Mouse (Mus musculus) embryonic facial prominence, embryonic 13.5 days (tissue): ENCODE results near the gene Ankrd66. TPM values are rescaled to one million over a fixed set of nuclear protein-coding genes. Genes with fewer than 3 reads are reported as not detected.

Experiments
- ATAC-seq: fragments of 200-750 bp; cut with Nextera tagmentation; 2 replicates; pipeline ENCODE4 v1.8.0; 2017; ENCODE audit warnings: low read depth; ENCODE audit not compliant: insufficient number of reproducible peaks, insufficient read depth, low FRiP score, low TSS enrichment
- H3K27ac ChIP-seq: fragments of 300-500 bp; sonication (generic); 2 replicates; pipeline ENCODE4 v1.5.1; 2015; ENCODE audit warnings: moderate library complexity, mild to moderate bottlenecking, inconsistent platforms
- H3K27me3 ChIP-seq: fragments of 300-500 bp; sonication (generic); 2 replicates; pipeline ENCODE4 v1.6.1; 2015; ENCODE audit warnings: mild to moderate bottlenecking, inconsistent platforms
- H3K36me3 ChIP-seq: fragments of 300-500 bp; sonication (generic); 2 replicates; pipeline ENCODE4 v1.6.1; 2015; ENCODE audit warnings: mild to moderate bottlenecking, inconsistent platforms
- H3K4me1 ChIP-seq: fragments of 300-500 bp; sonication (generic); 2 replicates; pipeline ENCODE4 v1.6.1; 2015; ENCODE audit warnings: inconsistent platforms
- H3K4me2 ChIP-seq: fragments of 300-500 bp; sonication (generic); 2 replicates; pipeline ENCODE4 v1.6.1; 2015; ENCODE audit warnings: moderate library complexity, mild to moderate bottlenecking, inconsistent platforms
- H3K4me3 ChIP-seq: fragments of 300-500 bp; sonication (generic); 2 replicates; pipeline ENCODE4 v1.5.1; 2015; ENCODE audit warnings: mild to moderate bottlenecking, inconsistent platforms
- H3K9ac ChIP-seq: fragments of 300-500 bp; sonication (generic); 2 replicates; pipeline ENCODE4 v1.6.1; 2015; ENCODE audit warnings: mild to moderate bottlenecking, inconsistent platforms
- H3K9me3 ChIP-seq: fragments of 300-500 bp; sonication (generic); 2 replicates; pipeline ENCODE4 v1.6.1; 2016; ENCODE audit warnings: inconsistent platforms
- WGBS: fragments of 180-500 bp; shearing (Covaris S2); methylation state at CpG from one replicate; pipeline ENCODE4 v1.1.7; 2015; ENCODE audit warnings: mixed read lengths; 5-methylcytosine and 5-hydroxymethylcytosine counted together
- polyA plus RNA-seq: library from polyadenylated mRNA; unstranded; fragments of >200 nt; fragmentation: Nextera tagmentation; extraction: Ambion mirVana; gene quantifications from 2 replicates; pipeline ENCODE4 v1.2.1, GENCODE M21; 2015

The Ankrd66 gene
- polyA plus RNA-seq, 1 experiment from 2014 or later: not detected

DNA sequence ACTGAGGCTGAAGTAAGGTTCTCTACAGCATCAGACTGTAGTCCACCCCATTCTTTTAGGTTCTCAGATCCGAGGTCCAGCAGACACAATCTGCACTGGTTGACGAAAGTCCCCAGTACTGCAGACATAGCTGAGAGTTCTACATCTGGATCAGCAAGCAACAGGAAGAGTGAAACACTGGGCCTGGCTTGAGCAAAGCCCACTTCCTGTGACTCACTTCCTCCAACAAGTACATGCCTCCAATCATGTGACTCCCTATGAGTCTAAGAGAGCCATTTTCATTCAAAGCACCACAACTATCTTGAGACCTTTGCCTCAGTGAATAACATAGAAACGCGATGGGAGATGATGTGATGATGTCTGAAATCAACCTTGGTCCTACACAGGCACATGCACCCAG, 12.2 kb downstream of the Ankrd66 start:
- 93% methylated on average over 4 of the region's 4 CpGs for WGBS
- Histone ChIP-seq H3K36me3 (no peaks in the 10 kb centered on the region), H3K27ac (no peak overlapping the region), H3K4me2 (no peak overlapping the region), H3K9ac (no peak overlapping the region), H3K27me3 (no peaks in the 10 kb centered on the region), H3K9me3 (no peaks in the 10 kb centered on the region), H3K4me3 (no peak overlapping the region), H3K4me1 (peaks cover 9% of the 10 kb centered on the region)
- no peak for ATAC-seq

DNA sequence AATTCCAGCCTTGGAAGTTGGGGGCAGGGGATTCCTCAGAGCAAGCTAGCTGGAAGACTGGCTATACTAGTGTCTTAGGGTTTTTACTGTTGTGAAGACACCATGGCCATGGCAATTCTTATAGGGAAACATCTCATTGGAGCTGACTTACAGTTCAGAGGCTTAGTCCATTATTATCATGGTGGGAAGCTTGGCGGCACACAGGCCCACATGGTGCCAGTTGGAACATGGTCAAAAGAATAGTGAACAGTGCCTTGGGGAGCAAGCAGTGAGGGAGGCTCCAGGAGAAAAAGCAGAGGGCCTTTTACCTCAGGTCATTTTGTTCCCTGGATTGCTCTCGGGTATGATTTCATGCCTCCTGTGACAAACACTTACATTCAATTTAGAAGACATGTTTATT, 12.9 kb downstream of the Ankrd66 start:
- WGBS: 69% methylated on average over 2 of the region's 2 CpGs
- Histone ChIP-seq H3K27ac (no peak overlapping the region), H3K9ac (no peak overlapping the region), H3K4me1 (peaks cover 9% of the 10 kb centered on the region), H3K4me2 (no peak overlapping the region), H3K9me3 (no peaks in the 10 kb centered on the region), H3K36me3 (no peaks in the 10 kb centered on the region), H3K4me3 (no peak overlapping the region), H3K27me3 (no peaks in the 10 kb centered on the region)
- ATAC-seq: no peak

DNA sequence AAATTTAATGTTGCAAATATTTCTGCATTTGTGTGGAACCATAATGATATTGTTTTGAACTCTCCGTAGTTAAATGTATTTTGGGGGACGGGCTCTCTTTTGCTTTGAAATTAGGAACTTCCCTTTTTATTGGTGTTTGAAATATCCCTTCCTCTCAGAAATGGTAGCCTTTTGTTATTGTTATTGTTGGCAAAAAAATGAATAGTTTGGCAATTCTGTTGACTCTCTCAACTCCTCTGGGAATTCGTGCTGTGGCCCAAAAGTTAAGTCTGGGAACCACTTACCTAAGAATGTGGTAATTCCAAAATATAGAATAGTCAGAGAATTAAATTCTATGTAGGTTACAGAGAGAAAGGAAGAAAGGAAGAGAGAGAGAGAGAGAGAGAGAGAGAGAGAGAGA, 23.3 kb downstream of the Ankrd66 start:
- Histone ChIP-seq H3K4me2 (no peak overlapping the region), H3K9ac (no peak overlapping the region), H3K36me3 (no peaks in the 10 kb centered on the region), H3K9me3 (no peaks in the 10 kb centered on the region), H3K4me1 (no peaks in the 10 kb centered on the region), H3K27me3 (peaks cover 9% of the 10 kb centered on the region; the same call in 1 of the 2 replicates), H3K27ac (no peak overlapping the region), H3K4me3 (no peak overlapping the region)
- WGBS: 82% methylated on average over 3 of the region's 3 CpGs
- ATAC-seq: no peak

DNA sequence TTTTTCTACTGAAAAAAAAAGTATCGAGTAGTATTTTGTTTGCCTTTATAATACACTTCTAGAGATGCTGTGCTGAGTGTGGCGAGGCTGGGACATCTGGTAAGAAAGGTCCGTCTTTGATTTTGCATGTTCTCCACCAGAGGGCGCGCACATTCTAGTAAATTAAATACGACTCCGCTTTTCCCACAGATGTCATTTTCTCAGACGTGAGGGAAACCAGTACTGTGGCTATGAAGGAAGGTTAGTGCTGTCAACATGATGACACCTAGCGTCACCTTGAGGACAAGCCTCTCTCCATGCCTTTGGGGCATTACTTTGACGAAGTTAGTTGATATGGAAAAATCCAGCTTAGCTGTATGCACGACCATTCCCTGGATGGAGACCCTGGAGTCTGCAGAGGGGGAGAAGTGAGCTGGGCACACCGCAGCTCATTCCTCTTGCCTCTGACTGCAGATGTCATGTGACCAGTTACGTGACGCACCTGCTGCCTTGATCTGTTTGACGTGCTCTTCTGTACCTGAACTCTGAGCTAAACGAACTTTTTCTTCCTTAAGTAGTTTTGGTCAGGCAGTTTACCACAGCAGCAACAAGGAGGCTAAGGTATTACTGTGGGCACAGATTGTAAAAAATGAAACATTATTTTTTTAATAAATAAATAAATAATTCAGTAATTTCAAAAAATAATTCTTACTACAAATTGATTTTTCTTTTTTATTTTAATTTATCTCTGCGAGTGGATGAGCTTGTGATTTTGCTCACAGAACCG, 24.6 kb downstream of the Ankrd66 start:
- no peak overlapping the region for H3K9ac ChIP-seq
- no peak for ATAC-seq

DNA sequence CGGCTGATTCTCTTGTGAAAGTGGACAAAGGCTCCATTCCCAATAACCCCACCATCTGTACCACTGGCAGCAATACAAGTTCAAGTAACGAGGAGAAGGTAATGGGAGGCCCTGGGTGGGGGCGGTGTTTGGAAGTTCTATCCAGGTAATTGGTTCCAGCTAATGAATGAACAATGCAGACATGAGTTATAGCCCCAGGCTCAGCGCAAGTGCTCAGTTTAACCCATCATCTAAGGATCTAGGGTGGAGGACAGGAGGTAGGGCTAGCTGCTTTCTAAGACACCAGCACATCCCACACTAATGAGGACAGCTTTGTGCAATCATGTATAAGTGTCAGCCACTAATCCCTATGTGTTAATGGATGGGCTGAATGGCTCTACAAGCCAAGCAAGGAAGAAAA, 32.7 kb downstream of the Ankrd66 start:
- no peaks in the 10 kb centered on the region for H3K27me3 ChIP-seq
- 44% methylated on average over 4 of the region's 4 CpGs for WGBS
- ATAC-seq: no peak

More for the DNA sequence above, 24.6 kb downstream of the Ankrd66 start:
- WGBS: 27% methylated on average over 18 of the region's 18 CpGs
- H3K27me3 ChIP-seq: peaks cover 9% of the 10 kb centered on the region; the same call in 1 of the 2 replicates
- no peak overlapping the region for H3K27ac ChIP-seq
- H3K4me1 ChIP-seq: no peaks in the 10 kb centered on the region
- H3K4me3 ChIP-seq: no peak overlapping the region
- no peak overlapping the region for H3K4me2 ChIP-seq
- H3K9me3 ChIP-seq: 0 out of 2 replicates have a peak, but pooled peaks cover 5% of the 10 kb centered on the region
- no peaks in the 10 kb centered on the region for H3K36me3 ChIP-seq

DNA sequence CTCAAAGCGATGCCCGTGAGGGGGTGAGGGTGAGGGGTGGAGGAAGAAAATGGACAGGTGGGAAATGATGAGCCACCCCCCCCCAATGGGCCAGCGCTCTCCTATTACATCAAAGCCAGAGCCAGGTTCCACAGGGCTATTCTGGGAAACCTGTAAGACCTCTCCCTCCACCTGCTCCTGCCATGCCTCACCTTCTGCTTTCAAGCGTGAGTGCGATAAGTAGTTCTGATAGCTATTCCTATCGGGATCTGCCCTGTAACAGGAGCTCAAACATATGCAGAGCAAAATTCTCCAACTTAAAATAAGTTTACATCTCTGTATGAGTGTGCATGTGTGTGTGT, 38.9 kb downstream of the Ankrd66 start:
- Histone ChIP-seq H3K4me3 (no peak overlapping the region), H3K9ac (no peak overlapping the region), H3K36me3 (no peaks in the 10 kb centered on the region), H3K9me3 (no peaks in the 10 kb centered on the region), H3K4me2 (no peak overlapping the region), H3K27me3 (no peaks in the 10 kb centered on the region), H3K4me1 (no peaks in the 10 kb centered on the region), H3K27ac (no peak overlapping the region)
- WGBS: 66% methylated on average over 6 of the region's 6 CpGs
- ATAC-seq: no peak

More for the DNA sequence above, 32.7 kb downstream of the Ankrd66 start:
- Histone ChIP-seq H3K4me3 (no peak overlapping the region), H3K27ac (no peak overlapping the region), H3K36me3 (no peaks in the 10 kb centered on the region), H3K9me3 (0 out of 2 replicates have a peak, but pooled peaks cover 5% of the 10 kb centered on the region), H3K9ac (no peak overlapping the region), H3K4me1 (no peaks in the 10 kb centered on the region), H3K4me2 (no peak overlapping the region)

DNA sequence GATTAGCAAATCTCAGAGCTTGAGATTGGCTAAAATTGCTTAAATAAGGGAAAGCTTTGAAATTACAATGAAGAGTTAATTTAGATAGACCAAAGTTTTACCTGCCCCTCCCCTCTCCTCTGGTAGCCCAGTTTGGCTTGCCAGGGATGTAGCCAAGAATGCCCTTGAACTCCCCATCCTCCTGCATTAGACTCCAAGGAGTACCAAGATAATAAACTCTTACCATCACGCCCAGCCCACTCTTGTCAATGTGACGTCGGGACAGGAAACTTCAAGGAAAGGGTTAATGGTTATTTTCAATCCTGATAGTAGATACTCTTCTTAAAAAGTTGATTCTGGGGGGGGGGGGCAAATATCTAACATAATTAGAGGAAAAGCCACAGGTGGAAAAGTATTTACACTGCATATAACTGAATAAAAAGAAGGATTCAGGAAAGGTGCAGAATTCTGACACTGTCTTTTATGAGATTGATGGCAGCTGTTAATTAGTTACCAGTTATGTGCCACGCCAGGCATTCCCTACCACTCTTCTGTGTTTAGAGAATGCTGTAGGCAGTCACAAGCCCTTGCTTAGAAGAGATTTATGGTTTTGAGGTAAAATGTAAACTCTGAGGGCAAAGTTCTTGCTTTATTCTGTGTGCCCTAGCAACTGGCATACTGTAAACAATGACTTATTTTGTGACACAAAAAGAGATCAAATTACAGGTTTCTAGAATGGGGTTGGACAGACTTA, 39.4 kb downstream of the Ankrd66 start:
- WGBS: 69% methylated on average over 4 of the region's 4 CpGs

DNA sequence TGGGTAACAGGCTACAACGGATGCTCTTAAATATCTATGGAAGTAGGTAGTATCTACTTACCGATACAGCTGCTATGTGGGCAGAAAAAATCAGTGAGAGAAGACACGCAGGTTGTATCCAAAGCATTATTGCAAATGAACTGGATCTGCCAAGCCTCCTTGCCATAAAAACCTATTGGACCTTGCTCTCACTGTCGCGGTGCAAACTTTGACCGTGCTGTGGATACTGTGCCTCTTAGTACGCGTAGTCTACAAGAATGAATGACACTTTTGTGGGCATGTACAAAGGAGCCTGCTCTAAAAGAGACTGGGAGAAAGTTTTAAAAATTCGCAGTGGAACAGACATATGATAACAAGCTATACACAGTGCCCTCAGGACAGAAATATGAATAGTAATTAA, 40.8 kb downstream of the Ankrd66 start, which contains the start of gene Mep1a:
TSS of gene Mep1a (minus strand) at position 221 of the 400 bp plus-strand sequence.
- Histone ChIP-seq H3K27ac (no peak within 1 kb of the TSS), H3K4me1 (no peaks in the 10 kb centered on the region), H3K4me3 (no peak within 1 kb of the TSS), H3K36me3 (no peaks in the 10 kb centered on the region), H3K27me3 (no peaks in the 10 kb centered on the region), H3K9ac (no peak within 1 kb of the TSS), H3K4me2 (no peak within 1 kb of the TSS), H3K9me3 (no peaks in the 10 kb centered on the region)
- 87% methylated on average over 9 of the region's 9 CpGs for WGBS
- ATAC-seq: no peak

More for the DNA sequence above, 39.4 kb downstream of the Ankrd66 start:
- no peaks in the 10 kb centered on the region for H3K36me3 ChIP-seq
- no peaks in the 10 kb centered on the region for H3K9me3 ChIP-seq
- no peak overlapping the region for H3K27ac ChIP-seq
- H3K4me3 ChIP-seq: no peak overlapping the region
- H3K27me3 ChIP-seq: no peaks in the 10 kb centered on the region
- H3K4me2 ChIP-seq: no peak overlapping the region
- no peaks in the 10 kb centered on the region for H3K4me1 ChIP-seq
- no peak for ATAC-seq
- no peak overlapping the region for H3K9ac ChIP-seq

DNA sequence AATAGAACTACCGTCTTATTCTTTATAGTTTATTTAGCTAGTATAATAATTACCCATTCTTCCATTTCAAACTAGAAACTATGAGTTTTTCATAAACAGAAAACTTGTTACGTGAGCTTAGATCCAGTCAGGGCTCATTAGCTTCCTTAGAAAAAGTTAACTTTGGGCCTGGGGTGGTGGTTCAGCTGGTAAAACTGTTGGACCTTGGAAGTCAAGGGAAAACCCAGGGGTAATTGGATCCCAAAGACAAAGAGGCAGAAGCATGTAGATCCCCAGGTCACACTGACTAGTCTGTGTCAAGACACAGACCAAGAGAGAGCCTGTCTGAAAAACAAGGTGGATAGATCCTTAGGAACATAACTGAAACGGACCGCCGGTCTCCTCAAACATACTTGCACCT, 41.8 kb downstream of the Ankrd66 start:
- H3K4me1 ChIP-seq: no peaks in the 10 kb centered on the region
- H3K9me3 ChIP-seq: no peaks in the 10 kb centered on the region
- no peaks in the 10 kb centered on the region for H3K36me3 ChIP-seq
- H3K4me2 ChIP-seq: no peak overlapping the region
- no peaks in the 10 kb centered on the region for H3K27me3 ChIP-seq
- no peak overlapping the region for H3K9ac ChIP-seq
- H3K27ac ChIP-seq: no peak overlapping the region
- H3K4me3 ChIP-seq: no peak overlapping the region
- ATAC-seq: no peak
- 91% methylated on average over 5 of the region's 5 CpGs for WGBS

DNA sequence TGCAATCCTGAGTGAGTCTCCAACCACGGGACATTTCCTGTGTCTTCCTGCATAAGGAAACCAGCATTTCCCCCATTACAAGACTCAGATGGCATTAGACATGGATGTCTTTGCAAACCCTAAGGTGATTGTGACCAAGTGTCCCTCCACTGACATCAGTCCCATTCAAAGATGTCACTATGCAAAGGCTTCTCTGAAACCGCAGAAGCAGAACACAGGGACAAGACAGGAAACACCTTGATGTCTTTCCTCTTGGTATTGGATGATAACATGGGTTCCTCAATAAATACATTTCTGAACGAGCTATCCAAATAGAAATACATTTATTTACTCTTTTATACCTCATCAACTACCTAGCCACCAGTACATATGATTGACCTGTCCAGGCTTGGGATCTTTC, 42.2 kb downstream of the Ankrd66 start:
- Histone ChIP-seq H3K4me1 (no peaks in the 10 kb centered on the region), H3K9me3 (no peaks in the 10 kb centered on the region), H3K36me3 (no peaks in the 10 kb centered on the region), H3K27me3 (no peaks in the 10 kb centered on the region), H3K4me2 (no peak overlapping the region), H3K9ac (no peak overlapping the region), H3K4me3 (no peak overlapping the region), H3K27ac (no peak overlapping the region)
- no peak for ATAC-seq
- 78% methylated on average over 3 of the region's 3 CpGs for WGBS

DNA sequence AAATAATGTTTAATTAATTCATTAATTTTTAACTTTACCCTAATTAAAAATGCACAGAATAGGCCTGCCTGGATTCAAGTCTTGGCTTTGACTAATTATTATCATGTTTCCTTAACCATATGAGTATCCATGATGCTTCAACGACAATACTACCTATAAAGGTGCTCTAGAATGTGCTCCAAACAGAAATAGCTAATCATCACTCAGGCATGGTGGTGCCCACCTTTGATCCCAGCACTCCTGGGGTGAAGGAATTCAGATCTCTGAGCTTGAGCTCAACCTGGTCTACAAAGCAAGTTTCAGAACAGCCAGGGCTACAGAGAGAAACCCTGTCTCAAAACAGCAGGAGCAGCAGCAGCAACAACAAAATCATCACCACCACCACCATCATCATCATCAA, 42.9 kb downstream of the Ankrd66 start:
- Histone ChIP-seq H3K9ac (no peak overlapping the region), H3K4me3 (no peak overlapping the region), H3K4me2 (no peak overlapping the region), H3K27me3 (no peaks in the 10 kb centered on the region), H3K9me3 (no peaks in the 10 kb centered on the region), H3K27ac (no peak overlapping the region), H3K36me3 (no peaks in the 10 kb centered on the region), H3K4me1 (no peaks in the 10 kb centered on the region)
- no peak for ATAC-seq
- 80% methylated on average over 1 of the region's 1 CpGs for WGBS

DNA sequence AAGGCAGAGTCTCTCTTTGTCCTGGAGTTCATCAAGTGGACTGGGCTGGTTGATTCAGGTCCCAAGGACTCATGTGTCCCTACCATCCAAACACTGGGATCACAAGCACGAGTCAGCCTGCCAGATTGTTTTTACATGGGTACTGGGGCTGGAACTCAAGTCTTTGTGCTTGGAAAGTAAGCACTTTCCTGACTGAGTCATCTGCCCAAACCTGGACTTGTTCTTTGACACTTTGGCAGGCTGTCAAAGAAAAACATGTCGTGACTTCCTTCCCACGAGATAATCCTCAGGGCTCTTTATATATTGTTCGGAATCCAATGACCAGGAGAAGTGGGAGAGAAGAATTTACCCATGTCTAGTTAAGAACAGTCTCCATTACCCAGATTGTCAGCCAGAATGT, 45.9 kb downstream of the Ankrd66 start:
- Histone ChIP-seq H3K36me3 (no peaks in the 10 kb centered on the region), H3K4me3 (no peak overlapping the region), H3K9me3 (no peaks in the 10 kb centered on the region), H3K27me3 (no peaks in the 10 kb centered on the region), H3K27ac (no peak overlapping the region), H3K9ac (no peak overlapping the region), H3K4me2 (no peak overlapping the region), H3K4me1 (no peaks in the 10 kb centered on the region)
- ATAC-seq: no peak
- WGBS: 68% methylated on average over 4 of the region's 4 CpGs
